Mouse (Mus musculus) heart, adult 9 months (tissue): ENCODE measurements around the gene Unc93b1.
A peak's percentile ranks its signal among the peaks of the same experiment; 100 is the strongest.

ENCODE experiments used
- DNase-seq, 2 experiments: peaks; one replicate each; pipeline ENCODE4 v3.0.0; 2022; ENCODE audit warnings: low spot score in 2 of 2

The Unc93b1 gene

GRCm38 (mm10) chr19:3985261-3985681, 50.3 kb downstream of the Unc93b1 start:
- DNase-seq: peak; percentile 63 to 75

- DNase-seq: peak; percentile 90 to 92
Observed at GRCm38 (mm10) chr19:3986334-3986733, 51.3 kb downstream of the Unc93b1 start, which contains the start of gene Acy3. Acy3 (plus strand) TSS chr19:3986570.

- DNase-seq: no peak
Observed at GRCm38 (mm10) chr19:3988066-3988465, 53.1 kb downstream of the Unc93b1 start.

- no peak for DNase-seq
Observed at GRCm38 (mm10) chr19:3988750-3989149, 53.8 kb downstream of the Unc93b1 start.

- DNase-seq: no peak
Observed at GRCm38 (mm10) chr19:3990804-3991203, 55.8 kb downstream of the Unc93b1 start.

GRCm38 (mm10) chr19:3991562-3991961, 56.6 kb downstream of the Unc93b1 start:
- no peak for DNase-seq

GRCm38 (mm10) chr19:3991966-3992365, 57.0 kb downstream of the Unc93b1 start:
- DNase-seq: no peak

GRCm38 (mm10) chr19:3992416-3992815, 57.4 kb downstream of the Unc93b1 start, which contains the start of gene Tbx10:
Tbx10 (plus strand) TSS chr19:3992752.
- DNase-seq: no peak

GRCm38 (mm10) chr19:3994932-3995331, 59.9 kb downstream of the Unc93b1 start:
- DNase-seq: no peak

GRCm38 (mm10) chr19:3995505-3995904, 60.5 kb downstream of the Unc93b1 start:
- DNase-seq: no peak

- no peak for DNase-seq
Observed at GRCm38 (mm10) chr19:3996106-3996505, 61.1 kb downstream of the Unc93b1 start.

GRCm38 (mm10) chr19:3996747-3997146, 61.8 kb downstream of the Unc93b1 start:
- DNase-seq: no peak

GRCm38 (mm10) chr19:3997231-3997630, 62.2 kb downstream of the Unc93b1 start:
- no peak for DNase-seq

GRCm38 (mm10) chr19:3998335-3998734, 63.3 kb downstream of the Unc93b1 start:
- no peak for DNase-seq
